Mouse (Mus musculus): Measurements from ENCODE around the gene Rnf4. TPM values are rescaled to one million over a fixed set of nuclear protein-coding genes. Genes with fewer than 3 reads are reported as not detected.

Gene Rnf4
- total RNA-seq, 2 experiments from 2014 or later: 18.1 to 18.6 TPM

- DNase-seq (ENCODE audit: low spot score): no peak
These were observed 471 bp upstream of the Rnf4 start for GRCm38 (mm10) chr5:34335539-34336096.

- no peak for DNase-seq (ENCODE audit: low spot score)
These were observed 824 bp downstream of the Rnf4 start for GRCm38 (mm10) chr5:34336775-34337450.

DNA sequence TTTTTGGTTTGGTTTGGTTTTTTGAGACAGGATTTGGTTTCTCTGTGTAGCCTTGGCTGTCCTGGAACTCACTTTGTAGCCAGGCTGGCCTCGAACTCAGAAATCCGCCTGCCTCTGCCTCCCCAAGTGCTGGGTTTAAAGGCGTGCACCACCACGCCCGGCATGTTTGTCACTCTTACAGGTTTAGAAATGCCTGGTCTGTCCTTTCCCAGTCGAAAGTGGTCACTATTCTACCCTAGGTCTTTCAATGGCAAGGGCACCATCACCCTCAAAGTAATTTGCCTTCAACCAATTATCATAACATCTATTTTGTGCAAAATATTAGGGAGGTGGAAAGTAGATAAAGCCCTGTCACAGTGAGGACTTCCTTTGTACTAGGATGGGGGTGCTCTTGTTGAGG, 4.2 kb downstream of the Rnf4 start:
- DNase-seq (ENCODE audit: low spot score): no peak

DNA sequence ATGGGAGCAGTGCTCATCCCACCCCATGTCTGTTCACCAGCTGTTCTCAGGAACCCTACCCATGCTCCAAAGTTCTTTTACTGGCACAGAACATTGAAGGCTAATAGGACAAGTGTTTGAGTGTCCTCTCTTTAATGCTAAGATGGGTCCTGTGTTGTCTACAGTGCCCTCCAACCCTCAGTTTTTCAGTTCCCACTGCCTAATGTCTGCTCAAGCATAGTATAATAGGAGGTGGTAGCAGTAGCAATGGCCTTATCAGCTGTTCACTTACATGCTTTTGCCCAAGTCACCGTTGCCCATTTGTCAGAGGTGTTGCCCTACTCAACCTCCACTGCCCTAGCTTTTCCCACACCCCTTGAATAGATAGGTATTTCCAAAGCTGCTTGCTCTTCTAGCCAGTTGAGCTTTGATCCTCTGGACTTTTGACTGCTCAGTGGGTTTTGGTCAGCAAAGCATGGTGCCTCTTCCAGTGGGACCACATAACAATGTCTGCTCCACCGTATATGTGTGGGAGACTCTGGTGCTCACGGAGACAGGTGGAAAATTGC, 16.1 kb downstream of the Rnf4 start:
- DNase-seq (ENCODE audit: low spot score): no peak

- no peak for DNase-seq (ENCODE audit: low spot score)
These were observed 24.2 kb downstream of the Rnf4 start for GRCm38 (mm10) chr5:34360261-34360660.

GRCm38 (mm10) chr5:34363115-34363514, 27.0 kb downstream of the Rnf4 start:
- no peak for DNase-seq (ENCODE audit: low spot score)

DNA sequence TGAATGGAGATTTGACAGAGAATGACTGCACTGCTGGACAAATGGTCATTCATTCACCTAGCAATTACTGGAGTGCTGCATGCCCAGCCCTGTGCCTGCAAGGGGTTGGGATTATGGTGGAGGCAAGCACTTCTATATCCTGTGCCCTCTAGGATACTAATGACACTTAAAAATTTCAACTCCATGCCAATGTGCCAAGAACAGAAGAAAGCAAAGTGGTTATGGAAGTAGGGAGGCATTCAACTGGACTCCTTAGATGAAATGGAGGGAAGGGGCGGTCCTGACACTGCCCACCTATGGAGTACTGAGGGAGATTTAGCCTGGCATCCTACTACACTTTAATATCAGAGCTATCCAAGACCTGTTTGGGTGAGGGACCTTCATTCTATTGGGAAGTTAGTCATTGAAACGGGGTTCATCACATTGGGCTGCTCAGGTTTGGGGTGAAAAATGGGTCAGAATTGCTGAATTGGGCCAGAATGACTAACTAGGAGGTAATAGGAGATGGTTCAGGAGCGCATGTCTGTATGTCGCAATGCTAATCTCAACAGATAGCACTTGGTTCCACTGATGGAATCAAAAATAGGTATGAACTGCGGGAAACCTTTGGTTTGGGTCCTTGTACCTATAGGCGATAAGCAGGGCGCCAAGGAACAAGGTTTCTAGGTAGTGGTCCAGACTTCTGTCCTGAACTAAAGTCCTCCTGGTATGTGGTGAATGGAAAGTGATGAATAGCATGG, 32.6 kb downstream of the Rnf4 start:
- DNase-seq (ENCODE audit: low spot score): no peak

DNA sequence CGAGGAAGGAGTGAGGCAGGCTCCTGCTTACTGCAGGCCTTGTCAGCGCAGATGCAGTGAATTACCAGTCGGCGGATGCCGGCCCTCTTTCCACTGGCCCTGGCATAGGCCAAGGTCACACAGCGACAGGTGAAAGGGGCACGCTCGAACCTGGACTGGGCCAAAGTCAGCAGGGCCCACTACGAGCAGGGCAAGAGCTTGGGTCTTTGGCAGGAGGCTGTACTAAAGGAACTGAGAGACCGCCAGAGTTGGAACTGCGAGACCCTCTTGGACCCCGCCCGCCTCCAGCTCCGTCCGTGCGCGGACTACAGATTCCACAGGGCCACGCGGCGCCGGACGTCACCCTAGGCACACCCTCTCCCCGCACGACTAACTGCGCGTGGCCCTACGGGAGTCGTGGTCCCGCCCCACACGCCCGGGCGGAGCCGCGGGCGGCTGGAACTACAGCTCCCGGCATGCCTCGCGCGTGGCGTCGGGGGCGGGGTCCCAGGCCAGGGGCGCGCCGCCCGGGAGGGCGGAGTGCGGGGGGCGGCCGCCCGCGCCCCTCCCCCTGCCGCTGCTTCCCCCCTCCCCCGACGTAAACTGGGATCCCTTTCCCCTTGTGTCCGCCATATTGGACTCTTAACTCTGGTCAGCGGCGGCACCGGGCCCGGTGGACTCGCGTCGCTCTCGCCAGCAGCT, 33.4 kb downstream of the Rnf4 start, which contains the start of gene Fam193a:
Gene Fam193a (plus strand): TSS at position 593 of the 681 bp plus-strand sequence.
- DNase-seq (ENCODE audit: low spot score): peak; percentile 96

DNA sequence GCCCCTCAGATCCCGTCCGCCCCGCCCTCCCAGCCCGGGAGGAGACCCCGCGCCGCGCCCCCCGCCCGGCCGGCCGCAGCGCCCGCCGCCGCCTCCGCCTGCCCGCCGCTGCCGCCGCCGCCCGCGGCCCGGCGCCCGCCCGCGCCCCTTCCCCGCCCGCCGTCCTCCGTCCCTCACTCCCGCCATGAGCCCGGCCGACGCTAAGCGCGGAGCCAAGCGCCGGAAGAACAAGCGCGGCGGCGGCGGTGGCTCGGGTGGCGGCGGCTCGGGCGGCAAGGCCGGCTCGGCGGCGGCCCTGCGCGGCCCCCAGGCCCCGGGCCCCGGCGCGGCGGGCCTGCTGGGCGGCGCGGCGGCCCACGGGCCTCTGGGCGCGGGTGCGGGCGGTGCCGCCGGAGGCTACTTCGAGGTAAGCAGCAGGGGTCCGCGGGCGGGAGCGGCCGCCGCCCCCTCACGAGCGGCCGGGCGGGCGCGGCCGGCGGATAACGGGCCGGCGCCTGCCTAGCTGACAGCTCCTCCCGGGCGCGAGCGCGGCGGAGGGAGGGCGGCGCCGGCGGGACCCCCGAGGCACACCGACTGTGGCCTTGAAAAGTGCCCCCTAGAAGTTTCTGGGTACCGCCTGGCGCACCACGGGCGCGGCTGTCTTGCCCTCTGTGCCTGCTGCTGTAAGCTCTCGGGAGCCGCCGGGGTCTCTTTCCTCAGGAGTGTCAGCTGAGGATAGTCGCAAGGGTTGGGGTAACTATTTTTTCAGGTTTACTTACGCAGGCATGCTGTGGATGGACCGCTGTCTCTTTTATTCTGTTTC, 34.1 kb downstream of the Rnf4 start:
- DNase-seq (ENCODE audit: low spot score): peak; percentile 9

GRCm38 (mm10) chr5:34370840-34371239, 34.8 kb downstream of the Rnf4 start:
- no peak for DNase-seq (ENCODE audit: low spot score)

DNA sequence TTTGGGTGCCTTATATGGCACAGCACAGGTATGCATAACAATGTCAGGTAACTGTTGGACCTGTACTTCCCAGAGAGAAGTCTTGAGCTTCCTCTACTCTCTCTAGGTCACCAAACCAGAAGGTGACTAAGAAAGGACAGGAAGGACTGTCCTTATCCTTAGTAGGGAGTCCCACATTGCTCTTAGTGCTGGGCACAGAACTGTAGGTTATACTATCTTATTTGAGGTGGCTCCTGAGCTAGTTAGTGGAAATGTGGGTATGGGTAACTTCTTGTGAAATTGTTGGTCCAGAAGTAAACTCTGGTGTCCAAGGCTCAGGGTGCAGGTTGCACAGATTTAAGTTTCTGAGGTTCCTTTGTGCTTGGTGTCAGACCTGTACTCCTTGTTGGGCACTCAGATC, 36.1 kb downstream of the Rnf4 start:
- no peak for DNase-seq (ENCODE audit: low spot score)

DNA sequence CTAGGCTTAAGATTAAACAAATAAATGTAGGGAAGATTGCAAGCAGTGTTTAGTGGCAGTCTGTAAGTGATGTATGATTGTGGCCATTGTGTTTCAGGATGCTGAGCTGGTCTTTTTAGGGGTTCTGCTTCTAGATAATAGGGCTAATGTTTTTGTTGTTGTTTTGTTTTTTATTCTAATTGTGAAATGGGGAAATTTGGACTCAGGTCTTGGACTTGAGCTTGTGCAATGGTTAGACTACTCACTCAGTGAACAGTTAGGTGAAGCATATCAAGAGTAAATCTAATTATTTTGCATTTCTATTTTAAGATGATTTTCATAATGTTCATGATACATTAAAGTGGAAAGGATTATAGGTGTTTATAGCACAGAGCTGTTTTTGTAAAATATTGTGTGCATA, 36.5 kb downstream of the Rnf4 start:
- no peak for DNase-seq (ENCODE audit: low spot score)

GRCm38 (mm10) chr5:34378787-34379186, 42.7 kb downstream of the Rnf4 start:
- no peak for DNase-seq (ENCODE audit: low spot score)

- DNase-seq (ENCODE audit: low spot score): no peak
These were observed 45.6 kb downstream of the Rnf4 start for GRCm38 (mm10) chr5:34381700-34382099.

GRCm38 (mm10) chr5:34385616-34386015, 49.5 kb downstream of the Rnf4 start:
- no peak for DNase-seq (ENCODE audit: low spot score)

GRCm38 (mm10) chr5:34386744-34387143, 50.7 kb downstream of the Rnf4 start:
- no peak for DNase-seq (ENCODE audit: low spot score)

DNA sequence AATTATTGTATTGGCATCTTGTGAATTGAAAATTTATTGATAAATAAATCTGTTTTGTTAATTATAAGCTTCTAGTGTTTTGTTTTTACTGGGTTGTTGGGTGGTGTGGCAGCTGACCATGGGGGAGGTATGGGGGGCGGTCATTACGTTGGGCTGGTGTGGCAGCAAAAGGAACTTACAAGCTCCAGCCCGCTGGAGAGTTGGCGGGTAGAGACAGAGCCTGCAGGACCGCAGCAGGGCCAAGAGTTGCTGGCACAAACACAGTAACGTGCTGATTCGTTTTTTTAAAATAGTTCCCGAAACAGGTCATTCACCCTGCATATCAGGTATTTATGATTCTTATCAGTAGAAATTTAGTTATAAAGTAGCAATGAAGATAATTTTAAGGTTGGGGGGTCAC, 57.2 kb downstream of the Rnf4 start:
- DNase-seq (ENCODE audit: low spot score): no peak

- DNase-seq (ENCODE audit: low spot score): no peak
These were observed 59.3 kb downstream of the Rnf4 start for GRCm38 (mm10) chr5:34395347-34395746.

DNA sequence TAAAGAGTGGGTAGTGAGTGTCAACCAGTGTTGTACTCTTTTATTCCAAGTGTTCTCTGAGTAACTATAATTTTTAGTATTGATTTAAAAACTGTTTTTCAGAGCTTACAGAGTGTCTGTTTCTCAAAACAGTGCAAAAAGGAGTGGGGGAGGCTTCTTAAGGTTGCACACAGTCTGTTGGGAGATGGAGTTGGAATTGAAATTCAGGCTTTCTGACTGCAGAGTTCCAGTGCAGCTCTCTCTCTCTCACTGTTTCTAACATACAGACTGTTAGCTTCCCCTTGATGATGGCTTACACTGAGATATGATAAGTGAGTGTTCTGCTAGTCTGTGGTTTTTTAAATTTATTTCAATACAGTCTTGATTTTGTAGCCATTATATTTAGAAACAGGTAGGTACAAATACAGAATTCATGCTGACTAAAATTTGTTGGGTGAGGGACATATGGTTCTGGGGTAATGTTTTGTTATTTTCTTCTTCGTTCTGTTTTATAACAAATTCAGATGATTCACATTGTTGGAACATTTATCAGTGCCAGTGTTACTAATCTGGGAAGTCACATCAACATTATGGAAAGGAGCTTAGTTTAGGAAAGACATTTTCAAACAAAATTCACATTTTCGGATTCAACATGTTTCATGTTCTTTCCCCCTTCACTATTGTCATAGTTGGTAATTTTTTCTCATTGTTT, 59.9 kb downstream of the Rnf4 start:
- no peak for DNase-seq (ENCODE audit: low spot score)

GRCm38 (mm10) chr5:34397866-34398265, 61.8 kb downstream of the Rnf4 start:
- no peak for DNase-seq (ENCODE audit: low spot score)

All from gastrocnemius, adult 18-20 months (tissue).